Mouse (Mus musculus) inflammation-experienced regulatory T-cells, adult 6 months (primary cell): Measurements from ENCODE around the gene Tas2r110. TPM values are rescaled to one million over a fixed set of nuclear protein-coding genes. Genes with fewer than 3 reads are reported as not detected.

Source experiments
- ATAC-seq: one replicate; pipeline ENCODE4 v1.8.0; 2017
- polyA plus RNA-seq, 3 experiments: library from polyadenylated mRNA; unstranded; fragments of 100-300 nt; shearing (Covaris generic); gene quantifications; one replicate each; pipeline ENCODE4 v1.2.1; 2017

The Tas2r110 gene
- polyA plus RNA-seq = not detected

GRCm38 (mm10) chr6:132867708-132868107 is at the start of gene Tas2r110:
Gene Tas2r110 (plus strand): TSS chr6:132868008.
- ATAC-seq = no peak

DNA sequence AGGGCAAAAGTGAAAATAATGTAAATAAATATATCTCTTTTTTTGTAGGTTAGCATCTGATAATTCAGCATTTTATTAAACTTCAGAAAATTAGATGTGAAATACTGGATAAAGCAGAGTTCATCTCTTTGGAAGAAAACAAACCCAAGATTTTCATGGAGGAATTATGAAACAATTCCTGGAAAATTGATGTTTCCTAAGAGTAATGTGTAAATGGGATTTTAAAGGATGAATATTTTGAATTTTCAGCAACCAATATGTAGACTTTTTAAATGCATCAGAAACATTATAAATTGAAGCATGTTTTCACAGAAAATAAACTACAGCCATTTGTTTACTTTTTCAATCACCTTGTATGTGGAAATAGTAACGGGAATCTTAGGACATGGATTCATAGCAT is 21.0 kb upstream of the Tas2r110 start, which contains the start of gene Tas2r123:
Gene Tas2r123, plus strand, starts transcription at position 301 of the 400 bp plus-strand sequence.
- ATAC-seq = no peak

DNA sequence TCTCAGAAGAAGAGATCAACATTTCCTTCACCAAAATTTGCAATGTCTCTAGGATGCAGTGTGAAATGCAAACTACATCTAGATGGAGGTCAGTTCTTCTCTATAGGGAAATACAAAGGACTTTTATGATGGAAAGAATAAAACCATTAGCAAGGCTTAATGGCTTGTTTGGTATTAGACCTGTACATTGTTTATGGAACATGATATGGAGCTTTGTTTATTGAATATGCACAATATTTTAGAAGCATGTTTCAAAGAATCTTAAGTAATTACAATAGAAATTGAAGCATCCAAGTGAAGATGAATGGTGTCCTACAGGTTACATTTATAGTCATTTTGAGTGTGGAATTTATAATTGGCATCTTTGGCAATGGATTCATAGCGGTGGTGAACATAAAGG is 12.7 kb upstream of the Tas2r110 start, which contains the start of gene Tas2r116:
Gene Tas2r116, plus strand, starts transcription at position 301 of the 400 bp plus-strand sequence.
- ATAC-seq = no peak

DNA sequence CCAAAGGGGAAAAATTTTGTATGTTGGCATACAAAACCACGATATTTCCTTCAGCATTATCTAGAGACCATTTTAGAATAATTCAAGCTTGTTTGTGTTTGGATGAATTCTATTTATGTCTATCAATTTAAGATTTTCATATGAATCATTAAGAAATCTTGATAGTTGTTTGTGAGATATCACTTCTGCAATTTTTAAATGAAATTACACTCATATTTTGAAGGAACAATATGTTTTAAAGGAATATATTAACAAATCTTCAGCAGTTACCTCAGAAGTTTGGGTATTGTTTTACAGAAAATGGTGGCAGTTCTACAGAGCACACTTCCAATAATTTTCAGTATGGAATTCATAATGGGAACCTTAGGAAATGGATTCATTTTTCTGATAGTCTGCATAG is 24.9 kb downstream of the Tas2r110 start, which contains the start of gene Tas2r113:
Gene Tas2r113, plus strand, starts transcription at position 301 of the 400 bp plus-strand sequence.
- ATAC-seq = no peak

DNA sequence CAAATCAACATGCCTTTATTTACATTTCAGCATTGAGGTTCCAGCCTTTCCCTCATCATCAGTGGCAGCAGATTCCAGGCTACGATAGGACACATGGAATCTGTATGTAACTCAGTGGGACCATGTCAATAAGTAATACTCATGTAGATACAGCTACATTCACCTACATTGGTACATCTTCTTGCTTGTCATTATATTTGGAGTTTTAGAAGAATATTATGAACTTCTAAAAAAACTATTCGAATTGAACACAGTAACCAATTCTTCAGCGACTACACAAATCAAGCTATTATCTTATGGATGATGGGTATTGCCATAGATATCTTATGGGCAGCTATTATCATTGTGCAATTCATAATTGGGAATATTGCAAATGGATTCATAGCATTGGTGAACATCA is 41.5 kb downstream of the Tas2r110 start, which contains the start of gene Tas2r125:
Gene Tas2r125, plus strand, starts transcription at position 301 of the 400 bp plus-strand sequence.
- ATAC-seq = no peak

Other genes starting within 250 kb of the Tas2r110 start
- gene A630073D07Rik, start 216.5 kb upstream of the Tas2r110 start, polyA plus RNA-seq = not detected
- not detected for gene Tas2r120, start 211.1 kb upstream of the Tas2r110 start, polyA plus RNA-seq
- not detected for gene Tas2r121, start 167.0 kb upstream of the Tas2r110 start, polyA plus RNA-seq
- not detected for gene Tas2r122, start 156.1 kb upstream of the Tas2r110 start, polyA plus RNA-seq
- gene Tas2r115, start 130.0 kb upstream of the Tas2r110 start, polyA plus RNA-seq = not detected
- not detected for gene Tas2r124, start 113.3 kb upstream of the Tas2r110 start, polyA plus RNA-seq
- gene Tas2r102, start 105.9 kb upstream of the Tas2r110 start, polyA plus RNA-seq = not detected
- gene Tas2r136, start 89.8 kb upstream of the Tas2r110 start, polyA plus RNA-seq = not detected
- not detected for gene Tas2r117, start 65.2 kb upstream of the Tas2r110 start, polyA plus RNA-seq
- gene Tas2r123, start 20.9 kb upstream of the Tas2r110 start, polyA plus RNA-seq = not detected
- not detected for gene Tas2r116, start 12.6 kb upstream of the Tas2r110 start, polyA plus RNA-seq
- gene Tas2r113, start 25.0 kb downstream of the Tas2r110 start, polyA plus RNA-seq = not detected
- gene Tas2r125, start 41.6 kb downstream of the Tas2r110 start, polyA plus RNA-seq = not detected
- gene Tas2r129, start 83.1 kb downstream of the Tas2r110 start, polyA plus RNA-seq = not detected
- gene Tas2r131, start 89.9 kb downstream of the Tas2r110 start, polyA plus RNA-seq = not detected
- gene Tas2r109, start 113.0 kb downstream of the Tas2r110 start, polyA plus RNA-seq = not detected
- not detected for gene Tas2r103, start 169.1 kb downstream of the Tas2r110 start, polyA plus RNA-seq
- gene Tas2r140, start 187.8 kb downstream of the Tas2r110 start, polyA plus RNA-seq = not detected
- gene Smim10l1, start 236.9 kb downstream of the Tas2r110 start, polyA plus RNA-seq = 10 to 100 TPM; 12.0 to 19.5 (median 18.0) TPM